Mouse (Mus musculus) ovary, postnatal 10 days (tissue): Measurements from ENCODE around the gene Map4k4.

Experiments used
- DNase-seq: peaks from one replicate; pipeline ENCODE4 v3.0.0; 2022; ENCODE audit warnings: low spot score

The Map4k4 gene

DNA sequence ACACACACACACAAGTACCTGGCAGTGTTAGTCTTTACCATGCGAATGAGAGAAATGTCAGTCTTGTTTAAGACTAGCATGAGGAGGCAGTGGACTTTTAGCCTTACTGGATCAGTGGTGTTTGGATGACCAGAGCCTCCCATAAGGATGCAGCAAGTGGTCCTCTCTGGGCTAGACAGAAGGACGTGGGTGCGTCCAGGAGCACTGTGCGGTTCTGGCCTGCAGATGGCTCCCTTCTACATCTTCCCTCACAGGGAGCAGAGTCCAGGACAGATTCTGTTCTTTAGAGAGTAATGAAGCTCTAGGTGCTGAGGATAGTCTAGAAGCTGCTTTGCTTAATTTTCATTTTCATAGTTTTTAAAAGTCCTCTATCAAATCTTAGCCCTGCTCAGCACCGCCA, 100.2 kb downstream of the Map4k4 start:
- no peak for DNase-seq

DNA sequence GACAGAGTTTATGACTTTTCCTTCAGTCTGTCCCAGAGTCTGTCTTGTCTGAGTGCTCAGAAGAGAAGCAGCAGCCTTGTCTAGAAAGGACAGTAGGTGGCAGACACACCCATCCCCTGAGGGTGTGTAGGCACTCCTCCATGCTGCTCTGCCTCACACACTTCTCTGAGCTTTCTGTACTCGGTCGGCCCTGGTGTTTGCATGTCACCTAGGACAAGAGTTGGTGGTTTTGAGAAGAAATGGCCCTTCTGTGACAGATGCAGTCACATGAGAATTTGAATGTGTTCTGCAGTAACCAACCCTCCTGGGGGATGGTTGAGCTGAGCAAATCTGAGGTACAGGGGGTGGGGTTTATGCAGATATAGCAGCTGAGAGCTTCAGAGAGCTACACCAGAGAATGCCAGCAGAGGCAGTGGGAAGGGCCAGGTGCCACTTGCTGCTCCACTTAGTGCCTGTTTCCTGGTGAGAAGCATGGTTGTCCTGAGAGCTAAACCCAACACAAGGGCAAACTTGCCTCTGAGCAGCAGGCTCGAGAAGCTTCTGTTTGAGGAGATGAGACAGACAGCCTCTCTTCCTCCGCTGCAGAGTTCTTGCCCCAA, 101.5 kb downstream of the Map4k4 start:
- no peak for DNase-seq

DNA sequence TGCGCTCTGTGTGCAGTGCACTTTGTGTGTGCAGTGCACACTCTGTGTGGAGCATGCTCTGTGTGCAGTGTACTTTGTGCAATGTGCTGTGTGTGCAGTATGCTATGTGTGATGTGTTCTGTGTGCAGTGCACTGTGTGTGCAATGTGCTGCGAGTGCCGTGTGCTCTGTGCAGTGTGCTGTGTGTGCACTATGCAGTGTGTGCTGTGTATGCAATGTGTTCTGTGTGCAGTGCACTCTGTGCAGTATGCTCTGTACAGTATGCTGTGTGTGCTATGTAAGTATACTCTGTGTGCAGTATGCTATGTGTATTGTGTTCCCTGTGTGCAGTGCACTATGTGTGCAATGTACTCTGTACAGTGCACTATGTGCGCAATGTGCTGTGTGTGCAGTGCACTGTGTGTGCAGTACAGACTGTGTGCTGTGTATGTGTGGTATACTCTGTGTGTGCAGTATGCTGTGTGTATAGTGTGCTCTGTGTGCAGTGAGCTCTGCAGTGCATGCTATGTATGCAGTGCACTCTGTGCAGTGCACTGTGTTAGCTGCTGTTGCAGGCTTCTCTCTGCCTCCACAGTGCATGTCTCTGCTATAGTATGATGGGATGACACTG, 105.4 kb downstream of the Map4k4 start:
- no peak for DNase-seq

DNA sequence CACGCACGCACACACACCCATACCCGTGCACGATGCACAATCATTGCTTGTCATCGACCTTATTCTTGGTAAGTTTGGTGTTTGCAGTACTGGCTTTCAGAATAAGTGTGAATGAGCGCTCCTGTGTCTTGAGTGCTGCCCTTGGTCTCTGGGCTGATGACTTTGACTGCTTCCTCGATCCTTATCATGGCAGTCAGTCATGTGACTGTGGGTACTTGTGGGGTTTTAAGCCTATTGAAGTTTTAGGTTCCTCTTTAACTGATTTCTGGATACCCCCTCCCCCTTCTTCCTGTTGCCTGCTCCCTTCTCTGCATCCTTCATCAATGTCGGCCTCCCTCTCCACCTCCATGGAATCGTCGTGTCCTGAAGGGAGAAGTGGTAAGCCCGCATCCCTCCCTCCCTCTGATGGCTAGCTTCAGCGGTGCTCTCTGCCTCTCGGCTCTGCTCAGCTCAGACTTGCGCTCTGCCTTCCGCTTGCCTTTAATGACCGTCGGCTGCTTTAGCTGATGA, 107.3 kb downstream of the Map4k4 start:
- DNase-seq, result no peak

DNA sequence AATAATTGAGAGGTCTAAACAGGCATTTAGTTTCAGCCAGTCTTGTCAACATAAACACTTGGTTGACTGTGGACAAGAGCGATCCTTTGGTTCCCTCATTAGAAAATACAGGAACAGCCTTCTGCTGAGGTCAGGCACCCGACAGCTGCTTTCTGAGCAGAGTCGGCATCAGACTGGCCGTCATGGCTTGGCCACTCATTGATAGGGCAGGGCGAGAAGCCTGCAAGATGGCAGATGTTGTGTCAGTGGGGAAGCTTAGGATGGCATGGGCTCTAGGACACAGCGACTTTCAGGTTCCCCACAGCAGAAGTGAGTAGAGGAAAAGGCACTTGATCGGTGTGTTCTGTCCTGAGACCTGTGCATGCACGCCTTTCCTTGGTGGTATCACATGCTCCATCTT, 112.0 kb downstream of the Map4k4 start:
- no peak for DNase-seq

DNA sequence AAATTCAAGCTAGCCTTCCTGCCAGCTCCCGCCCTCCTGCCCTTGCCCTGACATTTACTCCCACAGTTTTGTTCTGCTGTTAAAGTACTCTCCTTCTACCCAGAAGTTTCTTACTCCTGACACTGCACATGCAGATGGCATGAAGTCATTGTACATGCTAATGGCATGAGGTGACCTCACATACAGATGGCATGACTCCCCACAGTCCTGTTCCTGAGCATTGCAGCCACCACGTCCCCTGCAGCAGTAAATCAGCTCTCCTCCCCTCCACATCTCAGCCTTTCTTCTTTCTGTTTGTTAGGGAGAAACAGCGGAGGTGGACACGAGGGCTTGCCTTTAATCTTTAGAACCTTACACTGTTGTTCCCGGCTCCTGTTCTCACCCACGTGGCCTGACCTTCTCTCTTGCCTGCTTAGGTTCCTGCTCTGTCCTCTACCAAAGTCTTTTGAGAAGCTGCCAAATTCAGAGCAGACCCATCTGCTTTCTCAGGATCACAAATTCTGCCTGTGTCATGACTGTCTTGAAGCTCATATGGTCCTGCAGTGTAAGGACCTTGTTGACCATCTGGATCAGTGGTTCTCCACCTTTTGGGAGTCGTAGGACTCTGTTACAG, 114.5 kb downstream of the Map4k4 start:
- DNase-seq, result no peak

DNA sequence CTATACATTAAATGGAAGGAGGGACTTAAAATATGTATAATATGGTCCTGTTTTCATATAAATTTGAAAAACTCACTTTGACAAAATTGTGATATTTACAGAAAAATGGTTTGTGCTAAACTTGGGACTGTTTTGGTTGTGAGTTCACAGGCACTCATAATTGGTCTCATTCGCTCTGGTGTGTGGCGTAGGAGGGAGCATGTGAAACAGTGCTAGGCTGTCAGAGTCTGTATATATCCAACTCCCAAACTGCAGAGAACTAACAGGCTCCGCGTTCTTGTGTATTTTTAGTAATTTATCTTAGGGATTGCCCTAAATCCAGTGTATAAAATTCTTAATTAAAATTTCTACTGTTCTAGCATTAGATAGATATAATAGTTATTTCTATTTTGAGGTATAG, 120.9 kb downstream of the Map4k4 start:
- no peak for DNase-seq

DNA sequence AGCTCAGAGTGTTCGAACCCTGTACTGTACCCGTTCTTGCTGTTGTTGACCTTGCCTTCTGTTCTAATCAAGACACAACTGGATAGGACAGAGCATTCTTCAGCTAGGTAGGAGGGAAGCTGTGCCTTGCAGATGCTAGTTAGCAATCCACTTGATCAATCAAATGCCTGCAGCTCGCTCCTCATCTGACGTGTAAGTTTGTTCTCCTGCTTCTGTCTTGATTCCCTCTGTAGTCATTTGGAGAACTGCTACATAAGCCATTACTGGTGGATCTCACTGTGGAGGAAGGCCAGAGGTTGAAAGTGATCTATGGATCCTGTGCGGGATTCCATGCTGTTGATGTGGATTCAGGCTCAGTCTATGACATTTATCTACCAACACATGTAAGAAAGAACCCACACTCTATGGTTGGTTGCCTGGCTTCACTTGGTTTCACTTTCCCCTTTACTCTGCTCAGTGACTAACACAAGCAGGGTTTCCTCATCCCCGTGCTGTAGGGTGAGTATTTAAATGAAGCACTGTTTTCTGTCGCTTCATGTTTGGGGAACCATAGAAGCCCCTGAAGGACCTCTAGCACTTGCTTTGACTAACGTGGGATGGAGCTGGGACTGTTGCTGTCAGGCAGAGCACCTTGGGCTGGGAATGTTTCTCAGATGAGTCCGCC, 121.9 kb downstream of the Map4k4 start:
- DNase-seq, result no peak

DNA sequence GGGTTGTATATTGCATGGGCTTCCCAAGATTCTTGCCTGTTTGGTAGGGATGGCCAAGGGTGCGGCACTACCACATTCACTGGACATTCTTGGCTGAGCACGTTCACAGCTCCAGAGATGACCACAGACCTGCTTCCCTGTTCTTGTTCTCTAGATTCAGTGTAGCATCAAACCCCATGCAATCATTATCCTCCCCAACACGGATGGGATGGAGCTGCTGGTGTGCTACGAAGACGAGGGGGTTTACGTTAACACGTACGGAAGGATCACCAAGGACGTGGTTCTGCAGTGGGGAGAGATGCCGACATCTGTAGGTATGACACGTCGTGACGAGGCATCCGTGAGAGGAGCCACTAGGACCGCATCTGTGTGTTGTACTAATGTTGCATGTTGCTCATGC, 122.5 kb downstream of the Map4k4 start:
- no peak for DNase-seq

DNA sequence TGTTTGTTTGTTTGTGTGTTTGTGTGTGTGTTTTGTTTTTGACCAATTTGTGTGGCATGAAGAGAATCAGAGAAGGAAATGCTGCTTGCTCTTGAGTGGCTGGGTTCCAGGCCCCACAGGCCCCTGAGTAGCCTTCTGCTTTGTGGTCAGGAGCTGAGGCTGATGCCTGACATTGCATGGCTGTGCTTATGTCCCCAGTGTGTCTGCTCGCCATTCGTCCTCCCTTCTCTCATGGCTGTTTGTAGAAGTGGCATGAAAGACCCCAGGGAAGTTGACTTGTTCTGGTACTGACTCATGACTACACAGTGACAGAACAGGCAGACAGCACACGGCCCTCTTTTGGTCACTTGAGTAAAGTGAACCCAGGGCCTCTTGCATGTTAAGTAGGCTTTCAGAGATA, 123.0 kb downstream of the Map4k4 start:
- no peak for DNase-seq

DNA sequence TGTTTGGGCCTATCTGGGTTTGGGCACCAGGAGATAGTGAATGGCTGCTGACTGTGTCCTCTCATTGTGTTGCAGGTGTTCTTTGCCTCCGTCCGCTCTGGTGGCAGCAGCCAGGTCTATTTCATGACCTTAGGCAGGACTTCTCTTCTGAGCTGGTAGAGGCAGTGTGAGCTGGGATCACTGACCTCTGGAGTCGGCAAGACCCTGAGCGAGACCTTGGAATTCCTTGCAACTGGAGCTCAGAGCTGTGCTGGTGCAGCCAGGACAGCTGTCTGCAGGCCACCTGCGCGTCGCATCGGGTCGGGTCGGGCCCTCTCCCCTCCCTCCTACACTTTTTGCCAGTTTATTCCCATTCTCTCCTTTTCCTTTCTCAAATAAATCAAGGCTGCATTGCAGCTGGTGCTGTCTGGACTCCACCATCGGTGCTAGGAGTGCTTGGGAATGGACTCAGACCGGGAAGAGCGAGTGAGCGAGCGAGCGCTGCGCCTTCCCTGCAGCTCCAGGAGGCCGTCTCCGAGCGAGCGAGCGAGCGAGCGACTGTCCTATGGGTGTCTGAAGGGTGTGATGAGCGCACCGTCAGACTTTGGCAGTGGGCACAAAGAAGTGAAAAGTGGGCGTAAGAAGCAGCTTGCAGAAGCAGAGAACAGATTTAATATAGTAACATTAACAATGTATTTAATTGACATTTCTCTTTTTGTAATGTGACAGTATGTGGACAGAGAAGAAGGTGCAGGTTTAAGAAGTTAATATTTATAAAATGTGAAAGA, 124.0 kb downstream of the Map4k4 start:
- no peak for DNase-seq

DNA sequence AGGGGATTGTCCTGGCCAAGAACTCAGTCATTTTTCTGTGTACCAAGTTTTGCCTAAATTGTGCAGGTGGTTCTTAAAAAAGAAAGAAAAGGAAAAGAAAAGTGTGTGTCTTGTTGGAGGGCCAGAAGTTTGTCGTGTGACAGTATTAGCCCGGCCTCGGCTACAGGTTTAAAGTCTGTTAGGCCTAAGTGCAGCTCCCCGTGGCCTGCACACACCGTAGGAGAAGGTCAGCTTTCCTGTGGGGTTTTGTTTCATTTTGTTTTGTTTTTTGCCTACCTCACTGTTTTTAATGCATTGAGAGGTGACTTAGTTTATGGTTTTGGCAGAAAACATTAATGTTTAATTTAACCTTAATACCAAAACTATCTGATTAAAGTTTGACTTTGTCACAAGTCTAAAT, 124.7 kb downstream of the Map4k4 start:
- DNase-seq, result no peak

DNA sequence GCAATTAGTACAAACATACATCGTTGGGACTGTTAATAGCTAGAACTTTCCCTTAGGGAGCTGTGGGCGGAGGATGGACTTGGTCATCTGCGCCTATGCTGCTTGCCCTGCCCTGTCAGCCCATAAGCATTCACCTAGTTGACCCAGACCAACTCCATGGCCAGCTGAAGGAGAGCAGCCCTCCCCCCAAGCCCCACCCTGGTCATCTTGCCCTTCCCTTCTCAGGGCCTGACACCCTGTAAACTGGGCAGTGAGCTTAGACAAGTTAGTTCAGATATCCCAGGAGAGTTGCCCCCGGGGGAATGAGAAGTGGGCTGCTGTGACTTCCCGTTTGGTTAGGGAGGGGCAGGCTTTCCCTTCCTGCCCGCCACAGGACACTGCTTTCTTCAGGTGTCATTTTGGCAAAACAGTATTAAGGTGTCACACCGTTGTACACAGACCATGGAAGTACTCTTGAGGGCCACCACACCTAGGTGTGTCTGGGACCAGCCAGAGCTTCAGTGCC, 126.5 kb downstream of the Map4k4 start:
- DNase-seq, result no peak

DNA sequence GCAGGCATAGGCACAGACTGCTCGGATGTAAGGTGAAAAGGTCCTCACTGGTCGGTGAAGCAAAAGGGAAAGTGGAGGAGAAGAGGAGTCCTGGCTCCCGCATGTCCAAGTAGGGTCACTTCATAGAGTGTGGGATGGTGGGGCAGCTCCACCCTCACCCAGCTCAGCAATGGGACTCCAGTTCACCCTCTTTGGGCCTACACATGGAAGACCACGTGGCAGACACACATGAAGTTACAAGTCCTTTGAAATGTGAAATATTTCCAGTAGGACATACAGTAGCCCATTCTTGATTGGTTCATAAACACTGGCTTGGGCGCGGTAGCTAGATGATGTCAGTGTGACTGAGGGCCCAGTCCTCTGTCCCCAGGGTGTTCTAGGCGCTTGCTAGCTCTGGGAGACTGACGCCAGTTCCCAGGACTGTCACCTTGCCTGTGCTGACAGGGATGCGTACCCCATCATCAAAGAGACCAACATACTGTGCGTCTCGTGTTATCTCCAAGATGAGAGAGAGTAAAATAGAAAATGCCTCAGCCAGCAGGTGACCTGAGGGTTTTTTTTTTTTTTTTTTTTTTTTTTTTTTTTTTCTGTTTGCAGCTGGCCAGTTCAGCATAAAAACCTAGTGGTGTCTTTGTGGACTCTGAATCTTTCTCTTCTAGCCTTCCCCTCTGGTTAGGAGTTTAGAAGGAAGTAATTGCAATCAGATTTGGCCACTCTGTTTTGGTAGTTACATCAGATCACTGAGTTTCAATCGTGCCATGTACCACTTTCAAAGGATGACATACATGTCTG, 127.7 kb downstream of the Map4k4 start:
- no peak for DNase-seq

DNA sequence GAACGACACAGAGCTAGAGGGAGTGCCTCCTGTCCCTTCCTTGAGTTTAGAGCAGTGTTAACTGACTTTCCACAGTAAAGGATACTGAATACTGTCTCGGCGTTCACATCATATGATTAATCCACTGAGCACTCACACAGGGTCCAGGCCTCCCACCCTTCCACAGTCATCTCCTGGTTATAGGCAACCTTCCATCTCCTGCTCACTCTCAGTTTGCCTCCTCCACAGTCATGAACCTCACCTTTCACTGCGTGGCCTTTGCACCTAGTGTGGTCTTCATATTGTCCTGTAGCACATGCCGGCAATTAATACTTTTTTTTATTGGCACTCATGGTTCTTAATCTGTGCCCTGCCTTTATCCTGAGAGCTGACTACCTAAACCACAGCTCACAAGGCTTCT, 128.9 kb downstream of the Map4k4 start:
- DNase-seq, result no peak

DNA sequence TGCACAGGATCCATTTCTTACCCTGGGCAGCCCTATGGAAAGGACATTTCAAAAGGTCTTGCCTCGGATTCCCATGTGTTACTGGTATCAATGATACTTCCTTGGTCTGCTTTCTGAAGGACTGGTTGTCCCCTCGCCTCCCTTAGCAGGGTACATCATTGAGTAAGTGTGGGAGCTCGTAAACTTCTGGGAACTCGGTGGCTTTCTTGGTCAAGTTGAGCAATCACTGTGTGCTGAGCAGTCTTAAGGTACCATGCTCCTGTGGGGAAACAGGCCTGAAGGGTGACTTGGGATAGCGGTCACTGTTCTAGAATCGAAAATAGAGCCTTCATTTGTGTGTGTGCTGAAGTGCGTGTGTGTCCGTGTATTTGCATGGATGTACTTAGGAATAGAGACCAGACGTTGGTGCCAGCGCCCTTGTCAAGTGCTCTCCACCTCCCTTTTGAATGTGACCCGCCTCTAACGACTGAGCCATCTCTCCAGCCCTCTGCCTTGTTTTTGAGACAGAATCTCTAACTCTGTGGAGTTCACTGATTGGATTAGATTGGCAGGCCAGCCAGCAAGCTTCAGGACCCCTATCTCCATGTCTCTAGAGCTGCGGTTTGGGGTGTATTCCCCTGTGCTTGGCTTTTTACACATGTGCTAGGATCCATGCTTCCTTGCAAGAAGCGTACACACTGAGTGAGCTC, 129.7 kb downstream of the Map4k4 start:
- no peak for DNase-seq

DNA sequence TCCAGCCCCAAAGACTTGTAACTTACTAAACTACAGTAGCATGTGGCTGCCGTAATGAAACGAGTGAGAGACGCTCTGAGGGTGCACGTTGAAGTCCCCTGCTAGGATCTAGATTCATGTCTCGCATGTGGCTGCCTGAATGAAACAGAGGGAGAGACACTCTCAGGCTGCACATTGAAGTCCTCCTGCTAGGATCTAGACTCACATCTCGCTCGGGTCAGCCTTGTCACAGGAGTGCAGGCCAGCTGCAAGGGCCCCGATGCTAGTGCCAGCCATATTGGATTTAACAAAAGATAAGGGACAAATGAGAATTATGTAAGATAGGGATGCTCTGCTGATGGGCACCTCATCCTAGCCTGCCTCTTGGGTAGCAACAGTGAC, 130.3 kb downstream of the Map4k4 start:
- DNase-seq, result no peak

DNA sequence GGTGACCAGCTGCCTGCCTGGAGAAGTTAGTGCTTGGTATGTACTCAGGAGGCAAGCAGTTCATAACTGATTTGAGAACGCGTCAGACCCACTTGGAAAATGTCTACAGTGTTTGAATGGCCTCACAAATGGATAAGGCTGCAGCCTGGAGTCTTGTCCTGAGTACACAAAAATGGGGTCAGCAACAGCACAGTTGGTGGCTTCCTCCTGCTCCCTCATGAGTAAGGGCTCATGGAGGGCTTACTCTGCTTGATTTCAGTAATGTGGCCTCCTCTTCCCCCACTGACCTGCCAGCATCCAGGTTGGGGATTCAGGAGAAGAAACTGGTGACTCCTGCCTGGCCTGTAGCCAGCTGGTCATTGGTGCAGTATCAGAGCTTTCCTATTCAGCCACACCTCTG, 130.9 kb downstream of the Map4k4 start:
- no peak for DNase-seq

DNA sequence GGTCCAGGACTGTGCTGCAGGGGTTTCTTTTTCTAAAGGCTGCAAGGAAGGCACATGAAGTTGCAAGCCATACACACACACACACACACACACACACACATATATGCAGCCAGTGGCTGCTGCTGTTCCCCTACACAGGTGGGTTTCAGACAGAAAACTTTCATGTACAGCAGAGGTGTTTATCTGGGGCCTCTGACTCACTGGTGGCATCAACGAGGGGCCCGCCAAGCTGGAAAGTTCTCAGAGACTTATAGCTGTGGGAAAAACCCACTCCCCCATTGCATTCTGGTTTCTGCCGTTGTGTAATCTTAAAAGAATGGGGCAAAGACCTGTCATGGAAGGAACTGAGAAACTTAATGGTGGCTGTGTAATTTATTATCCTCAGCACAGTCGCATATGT, 132.6 kb downstream of the Map4k4 start:
- no peak for DNase-seq

DNA sequence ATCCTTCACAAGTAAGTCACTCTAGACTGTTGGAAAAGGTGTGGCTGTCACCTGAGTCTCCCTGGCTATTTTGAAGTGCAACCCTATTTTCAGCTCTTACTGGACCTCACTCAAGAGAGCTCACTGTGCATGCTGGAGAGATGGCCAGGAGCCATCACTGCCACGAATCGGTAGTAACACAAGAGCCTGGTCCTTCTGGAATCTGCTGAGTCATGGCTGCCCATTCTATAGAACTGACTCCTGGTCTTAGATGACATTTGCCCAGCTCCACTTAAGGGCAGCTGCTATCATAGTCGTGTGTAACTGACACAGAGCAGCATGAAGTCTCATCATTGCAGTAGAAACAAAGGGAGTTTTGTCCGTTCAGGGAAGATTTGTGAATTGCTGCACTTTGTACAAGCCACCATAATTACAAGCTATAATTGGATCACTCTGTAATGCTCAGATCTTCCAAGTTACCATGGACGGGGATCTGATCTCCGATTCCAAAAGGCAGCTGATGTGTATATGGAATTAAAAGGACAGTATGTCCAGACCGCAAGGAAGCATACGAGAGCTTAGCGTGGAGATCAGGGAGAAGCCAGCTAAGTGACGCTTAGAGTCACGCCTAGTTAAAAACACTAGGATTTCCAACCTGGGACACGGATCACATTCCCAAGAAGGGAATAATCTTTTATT, 133.2 kb downstream of the Map4k4 start:
- DNase-seq, result no peak
